Mouse (Mus musculus) kidney, postnatal 4 days (tissue): ENCODE measurements around the gene Ptch1.

Experiments
- DNase-seq, 2 experiments: peaks; one replicate each; pipeline ENCODE4 v3.0.0; 2021; ENCODE audit warnings: mixed read lengths in 2 of 2

The Ptch1 gene

DNA sequence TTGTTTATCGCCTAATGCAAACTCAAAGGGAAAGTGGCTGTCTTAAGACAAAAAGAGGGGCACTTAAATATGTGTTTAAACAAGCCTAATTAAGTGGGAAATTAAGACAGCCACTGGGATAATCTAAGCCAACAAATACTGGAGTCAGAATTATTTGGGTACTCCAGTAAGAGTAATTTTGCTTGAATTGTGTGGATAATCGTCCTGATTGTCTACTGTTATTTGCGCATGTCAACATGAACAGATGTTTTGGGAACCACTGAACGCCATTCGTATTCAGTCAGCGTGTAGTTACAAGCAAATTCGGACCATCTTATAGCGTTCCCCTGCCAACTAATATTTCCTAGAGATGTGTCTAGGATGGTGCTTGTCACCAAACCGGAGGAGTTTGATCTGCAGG is 42.5 kb downstream of the Ptch1 start:
- no peak for DNase-seq

DNA sequence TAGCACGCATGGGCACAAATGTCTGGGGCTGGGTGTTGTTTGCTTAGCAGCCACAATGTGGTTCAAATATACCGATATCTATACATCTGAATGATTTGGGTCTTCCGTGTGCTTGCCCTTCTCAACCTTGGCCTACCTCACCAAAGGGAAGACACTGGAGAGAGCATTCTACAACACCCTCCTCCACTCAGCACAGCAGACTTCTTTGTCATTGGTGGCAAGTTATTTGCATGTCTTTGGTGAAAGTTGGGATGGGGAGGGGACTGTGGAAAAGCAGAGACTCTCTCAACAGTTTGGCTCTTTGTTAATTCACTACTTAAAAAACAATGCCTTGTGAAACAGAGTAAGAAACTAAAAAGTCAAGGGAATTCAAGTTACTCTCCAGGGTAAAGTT is 43.0 kb downstream of the Ptch1 start:
- no peak for DNase-seq

DNA sequence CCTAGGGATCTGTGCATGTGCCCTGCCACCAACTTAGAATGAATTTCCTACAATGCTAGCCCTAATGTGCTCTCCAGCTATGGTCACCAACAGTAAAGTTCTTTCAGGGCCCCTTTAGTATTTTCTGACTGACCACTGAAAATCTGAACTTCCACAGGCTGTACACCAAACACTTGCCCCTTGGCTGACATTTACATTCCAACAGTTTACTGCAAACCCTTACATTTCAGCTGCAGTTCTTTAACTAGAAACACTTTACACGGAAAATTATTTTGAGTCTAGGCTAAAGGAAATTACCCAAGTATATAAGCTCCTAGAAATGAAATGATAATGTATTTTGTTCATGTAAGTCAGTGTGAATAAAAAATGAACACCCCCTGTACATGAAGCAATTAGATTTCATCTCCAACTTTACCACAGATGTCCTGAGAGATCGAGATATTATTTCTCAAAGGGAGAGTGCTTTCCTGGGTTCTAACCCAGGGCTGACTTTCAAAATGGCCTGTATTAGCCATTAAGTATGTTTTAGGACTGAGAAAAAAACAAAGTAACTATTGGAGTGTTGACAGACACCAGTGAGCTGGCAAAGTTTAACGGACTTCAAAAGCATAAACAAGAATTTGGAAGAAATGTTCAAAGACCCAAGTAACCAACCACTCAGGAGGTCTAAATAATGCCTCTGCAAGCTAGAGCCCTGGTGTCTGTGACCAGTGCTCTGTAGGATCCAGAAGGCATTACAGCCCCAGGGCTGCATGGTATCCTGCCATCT is 43.6 kb downstream of the Ptch1 start:
- DNase-seq, result no peak

DNA sequence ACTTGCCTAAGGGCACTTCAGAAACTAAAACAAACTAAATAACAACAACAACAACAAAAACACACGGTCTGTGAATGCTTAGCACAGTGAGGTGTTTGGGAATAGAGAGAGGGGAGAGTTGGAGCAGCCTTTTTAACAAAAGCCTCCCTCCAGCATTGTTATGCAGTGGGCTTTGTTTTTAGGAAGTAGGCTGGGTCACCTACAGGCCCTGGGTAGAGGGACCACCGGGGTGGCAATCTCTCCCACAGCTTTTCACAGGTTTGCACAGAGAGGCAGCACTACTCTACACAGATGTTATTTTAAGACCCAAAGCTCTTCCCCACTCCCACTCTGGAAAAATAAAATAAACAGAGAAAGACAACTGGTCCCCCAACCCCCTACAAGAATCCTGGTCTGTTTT is 44.5 kb downstream of the Ptch1 start:
- DNase-seq, result no peak

DNA sequence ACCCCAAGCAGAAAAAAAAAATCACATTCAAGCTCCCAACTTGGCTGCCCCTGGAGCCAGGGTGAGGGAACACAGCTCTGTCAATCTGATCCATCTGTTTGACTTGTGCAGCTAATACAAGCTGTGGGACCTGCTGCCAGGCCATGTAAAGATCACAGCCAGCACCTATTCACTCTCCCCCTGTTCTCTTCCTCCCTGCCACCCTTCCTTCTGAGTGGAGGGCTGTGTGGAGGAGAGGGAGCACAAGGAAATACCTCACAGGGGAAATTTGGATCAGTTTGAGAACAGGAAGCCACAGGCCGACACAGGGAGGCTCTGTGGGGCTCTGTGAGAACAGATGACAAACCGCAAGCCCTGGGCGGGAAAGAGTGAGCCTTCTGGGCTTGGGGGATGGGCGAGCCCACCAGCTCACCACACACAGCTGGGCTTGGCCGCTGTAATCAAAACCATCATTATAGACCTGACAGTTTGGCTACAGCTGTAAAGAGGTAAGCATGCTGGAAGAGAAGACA is 45.2 kb downstream of the Ptch1 start:
- peak; percentile 52 to 67 for DNase-seq

DNA sequence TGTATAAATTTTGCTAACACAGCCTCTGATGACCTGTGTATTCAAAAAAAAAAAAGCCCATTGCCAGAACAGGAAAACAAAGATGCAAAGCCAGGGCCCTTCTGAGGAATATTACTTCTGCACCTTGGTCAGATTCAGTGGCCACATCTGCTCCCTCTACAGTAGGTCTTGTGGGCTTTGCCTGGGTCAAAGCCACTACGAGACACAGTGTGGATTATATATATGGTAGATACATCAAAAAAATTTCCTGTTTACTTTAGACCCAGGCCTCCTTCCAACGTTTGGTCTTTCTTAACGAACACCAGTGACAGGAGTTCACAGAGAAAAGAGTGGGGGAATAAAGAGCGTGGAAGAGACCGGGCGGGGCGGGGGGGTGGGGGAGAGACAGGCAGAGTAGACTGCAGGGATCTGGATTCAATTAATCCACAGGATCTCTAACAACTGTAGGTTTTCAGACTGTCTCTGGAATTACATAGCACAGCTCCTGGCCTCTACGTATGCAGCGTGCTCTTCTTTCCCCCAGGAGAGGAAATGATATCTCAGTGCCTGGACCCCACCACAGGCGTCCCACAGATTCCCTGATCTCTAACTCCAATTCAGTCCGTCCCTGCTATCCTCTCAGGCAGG is 47.7 kb downstream of the Ptch1 start:
- no peak for DNase-seq

DNA sequence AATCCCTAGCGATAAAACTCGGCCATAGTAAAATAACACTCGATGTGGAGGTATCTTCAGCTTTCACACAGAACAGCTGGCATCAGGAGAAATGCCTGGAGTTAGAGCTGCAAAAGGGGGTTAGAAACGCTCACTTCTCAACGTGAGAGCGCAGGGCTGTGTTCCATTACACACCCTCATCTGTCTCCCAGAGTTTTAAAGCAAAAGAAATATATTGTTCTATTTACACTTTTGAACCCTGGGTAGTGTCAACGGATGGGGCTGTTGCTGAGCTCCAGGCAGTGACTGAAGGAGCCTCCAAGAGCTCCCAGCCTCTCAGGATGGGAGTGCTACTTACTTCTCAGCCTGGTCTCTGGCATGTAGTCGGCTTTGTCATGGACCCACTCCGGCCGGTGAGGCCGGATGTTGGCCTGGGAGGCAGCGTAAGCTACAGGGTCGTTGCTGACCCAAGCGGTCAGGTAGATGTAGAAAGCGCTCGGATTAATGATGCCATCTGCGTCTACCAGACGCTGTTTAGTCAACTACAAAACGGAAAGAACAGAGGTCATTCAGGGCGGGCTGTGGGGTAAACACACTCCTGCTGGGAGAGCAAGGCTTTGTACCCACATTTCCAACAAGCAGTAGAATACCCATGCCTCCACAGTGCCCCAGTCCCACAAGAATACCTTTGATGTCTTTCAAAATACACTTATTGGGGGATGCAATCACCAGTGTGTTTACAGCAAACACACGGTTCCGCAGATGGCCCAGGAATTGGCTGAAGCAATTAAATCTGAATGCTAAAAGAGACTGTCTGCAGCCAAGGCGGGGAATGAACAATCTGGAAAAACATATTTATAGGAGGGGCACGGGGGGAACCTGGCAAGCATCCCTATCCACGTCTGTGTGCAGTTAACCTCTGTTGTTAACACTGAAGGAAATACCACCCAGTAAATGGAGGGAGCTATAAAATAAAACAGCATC is 48.5 kb downstream of the Ptch1 start:
- DNase-seq, result peak; percentile 68 to 75

DNA sequence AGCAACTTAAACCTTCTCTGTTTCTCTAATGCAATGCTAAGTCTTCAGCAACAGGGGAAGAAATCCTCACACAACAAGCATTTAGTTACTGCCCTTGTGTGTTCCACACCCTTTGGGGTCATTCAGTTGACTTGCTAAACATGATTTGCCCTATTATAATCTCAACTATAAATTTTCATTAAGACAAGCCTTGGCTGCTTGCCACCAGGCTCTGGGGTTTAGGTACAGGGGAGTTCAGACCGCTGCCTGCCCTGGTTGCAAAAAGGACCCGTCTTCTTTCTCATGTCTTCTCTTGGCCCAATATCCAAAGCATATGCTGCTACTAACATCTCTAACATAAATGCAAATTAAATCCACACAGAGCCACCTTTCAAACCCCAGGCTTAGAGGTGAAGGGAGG is 49.3 kb downstream of the Ptch1 start:
- DNase-seq, result peak; percentile 45 to 51

DNA sequence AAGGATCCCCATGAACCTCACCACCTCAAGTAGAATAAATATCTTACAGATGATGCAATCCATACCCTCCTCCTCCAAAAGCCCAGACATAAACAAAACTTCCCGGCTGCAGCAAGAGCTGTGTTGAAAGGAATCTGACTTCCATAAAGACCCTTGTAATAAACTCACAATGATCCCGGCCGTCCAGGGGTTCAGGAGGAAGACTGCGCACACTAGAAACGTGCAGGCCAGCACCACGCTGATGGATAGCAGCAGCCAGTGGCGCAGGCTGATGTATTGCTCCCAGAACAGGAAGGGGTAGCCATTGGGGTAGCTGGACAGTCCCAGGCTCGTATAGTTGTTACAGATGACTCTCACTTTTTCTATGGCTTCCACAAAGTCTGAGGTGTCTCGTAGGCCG is 50.6 kb downstream of the Ptch1 start:
- DNase-seq, result no peak

DNA sequence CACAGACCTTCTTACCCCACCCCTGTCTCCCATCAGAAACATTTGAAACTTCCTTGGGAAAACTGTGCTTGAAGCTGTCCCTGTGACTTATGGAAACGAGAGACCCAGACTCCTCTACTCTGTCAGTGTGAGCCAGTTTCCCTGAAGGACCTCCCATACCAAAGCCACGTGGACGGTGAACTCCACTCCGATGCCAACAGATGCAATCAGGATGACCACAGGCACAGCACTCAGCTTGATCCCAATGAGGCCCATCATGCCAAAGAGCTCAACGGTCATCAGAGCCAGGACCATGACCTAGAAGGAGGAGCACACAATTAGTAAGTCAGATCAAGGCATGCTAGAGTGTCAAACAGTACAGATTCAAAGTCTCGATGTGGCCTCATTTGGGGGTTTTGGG is 53.3 kb downstream of the Ptch1 start:
- no peak for DNase-seq

DNA sequence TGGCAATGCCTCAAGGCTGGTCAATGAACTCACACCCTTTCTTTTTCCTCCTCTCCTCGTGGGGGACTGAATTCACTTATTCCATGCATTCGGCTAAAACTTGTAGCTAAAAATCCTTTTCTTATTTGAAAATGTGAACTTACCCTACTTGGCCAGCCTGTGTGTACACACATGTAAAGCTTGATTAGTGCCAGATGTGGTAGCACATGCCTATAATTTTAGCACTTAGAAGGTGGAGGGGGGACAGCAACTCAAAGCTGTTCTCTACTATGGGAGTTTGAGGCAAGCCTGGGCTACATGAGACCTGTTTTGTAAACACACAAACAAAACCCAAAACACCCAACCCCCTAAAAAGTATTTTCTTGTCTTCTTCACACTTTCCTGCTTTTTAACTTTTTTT is 56.9 kb downstream of the Ptch1 start:
- no peak for DNase-seq

DNA sequence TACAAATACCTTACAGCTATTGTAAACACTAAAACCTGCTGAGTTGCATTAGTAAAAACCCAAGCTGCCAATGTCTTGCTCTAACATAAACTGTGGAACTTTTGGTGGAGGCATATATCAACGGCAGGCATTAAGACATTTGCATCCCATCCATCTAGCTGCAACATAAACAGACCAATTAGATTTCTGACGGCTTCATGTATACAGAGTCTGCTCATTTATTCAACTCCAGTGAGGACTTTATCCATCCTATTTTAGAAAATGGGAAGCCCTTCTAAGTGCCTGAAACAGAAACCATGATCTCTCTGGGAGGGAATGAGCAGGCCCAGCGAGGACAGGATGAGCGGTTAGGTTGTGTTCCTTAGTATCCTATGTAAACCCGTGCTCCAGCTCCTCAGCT is 57.9 kb downstream of the Ptch1 start:
- DNase-seq, result no peak

DNA sequence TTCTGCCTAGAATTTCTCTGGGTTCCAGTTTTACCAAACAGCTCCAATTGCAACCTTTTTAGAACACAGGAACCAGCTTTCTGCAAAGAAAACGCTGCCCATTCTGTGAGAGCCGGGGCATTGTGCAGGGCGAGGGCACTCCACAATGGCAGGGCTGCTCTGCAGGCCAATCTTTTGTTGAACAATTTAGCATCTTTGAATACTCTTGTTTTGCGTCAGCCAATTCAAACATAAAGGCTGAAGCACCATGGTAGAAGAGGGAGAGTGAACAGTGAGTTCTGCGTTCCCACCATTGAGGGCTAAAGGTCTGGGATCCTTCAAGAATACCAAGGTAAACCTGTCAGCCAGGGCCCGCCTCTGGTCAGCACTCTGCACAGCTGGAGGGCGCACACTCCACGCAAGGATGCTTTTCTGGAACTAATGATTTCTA is 58.5 kb downstream of the Ptch1 start:
- DNase-seq, result peak in 1 of 2 experiments; percentile 26

DNA sequence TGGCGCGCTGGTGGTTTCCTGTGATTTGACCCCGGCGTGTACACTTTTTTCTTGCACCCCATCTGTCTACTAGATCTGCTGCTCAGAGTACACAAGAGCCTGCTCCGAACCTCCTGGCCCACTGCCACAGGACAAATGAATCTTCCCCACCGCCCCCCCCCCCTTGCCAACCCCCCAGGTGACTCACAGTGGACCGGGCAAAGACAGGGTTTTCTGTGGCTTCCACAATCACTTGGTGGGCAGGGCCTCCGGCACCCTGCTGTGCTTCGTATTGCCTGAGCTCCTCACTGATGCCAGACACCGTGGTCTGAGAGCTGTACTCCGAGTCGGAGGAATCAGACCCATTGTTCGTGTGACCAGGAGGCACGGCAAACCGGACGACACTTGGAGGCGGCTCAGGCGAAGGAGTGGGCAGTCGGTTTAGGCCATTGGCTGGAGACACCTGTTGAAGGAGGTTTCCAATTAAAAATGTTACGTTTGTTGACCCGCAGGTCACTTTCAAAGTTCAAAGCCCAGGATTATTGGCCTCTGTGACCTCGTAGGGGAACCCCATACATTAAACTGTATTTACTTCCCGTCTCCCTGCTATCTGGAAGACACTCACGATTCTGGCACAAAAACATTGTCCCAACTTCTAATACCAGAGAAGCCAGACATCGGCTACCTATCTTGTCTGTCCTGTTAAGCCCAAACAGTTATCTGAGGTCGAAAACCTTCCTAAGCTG is 59.9 kb downstream of the Ptch1 start:
- no peak for DNase-seq

DNA sequence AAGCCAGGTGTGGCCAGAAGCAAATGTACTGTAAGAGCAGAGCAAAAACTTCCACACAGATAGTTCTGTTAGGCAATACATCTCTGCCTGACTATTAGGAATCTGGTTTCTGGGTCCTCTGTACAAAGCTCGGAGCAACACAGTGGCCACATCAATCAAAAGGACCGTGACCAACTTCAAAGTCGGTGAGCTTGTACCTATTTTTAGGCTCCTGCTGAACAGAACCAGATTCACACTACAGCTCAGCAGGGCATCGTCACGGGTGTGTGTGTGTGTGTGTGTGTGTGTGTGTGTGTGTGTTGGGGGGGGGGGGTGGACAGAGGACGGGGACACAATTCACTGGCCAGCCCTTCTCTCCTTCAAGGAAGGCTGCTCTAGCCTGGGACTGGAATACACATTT is 61.0 kb downstream of the Ptch1 start:
- no peak for DNase-seq

DNA sequence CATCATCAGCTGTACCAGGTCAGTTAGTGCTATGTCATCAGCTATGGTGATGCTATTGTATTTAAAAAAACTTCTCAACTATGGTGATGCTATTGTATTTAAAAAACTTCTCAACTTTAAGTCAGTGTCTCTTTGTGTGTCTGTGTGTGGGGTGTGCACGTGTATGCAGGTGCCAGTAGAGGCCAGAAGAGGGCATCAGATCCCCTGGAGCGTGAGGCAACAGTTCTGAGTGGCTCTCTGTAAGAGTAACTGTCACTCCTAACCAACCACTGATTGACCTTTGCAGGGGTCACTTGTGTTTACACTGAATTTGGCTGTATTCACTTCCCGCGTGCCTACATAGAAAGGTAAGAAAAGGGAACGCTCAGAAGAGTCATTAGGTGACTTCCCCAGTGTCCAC is 65.6 kb downstream of the Ptch1 start:
- DNase-seq, result no peak

DNA sequence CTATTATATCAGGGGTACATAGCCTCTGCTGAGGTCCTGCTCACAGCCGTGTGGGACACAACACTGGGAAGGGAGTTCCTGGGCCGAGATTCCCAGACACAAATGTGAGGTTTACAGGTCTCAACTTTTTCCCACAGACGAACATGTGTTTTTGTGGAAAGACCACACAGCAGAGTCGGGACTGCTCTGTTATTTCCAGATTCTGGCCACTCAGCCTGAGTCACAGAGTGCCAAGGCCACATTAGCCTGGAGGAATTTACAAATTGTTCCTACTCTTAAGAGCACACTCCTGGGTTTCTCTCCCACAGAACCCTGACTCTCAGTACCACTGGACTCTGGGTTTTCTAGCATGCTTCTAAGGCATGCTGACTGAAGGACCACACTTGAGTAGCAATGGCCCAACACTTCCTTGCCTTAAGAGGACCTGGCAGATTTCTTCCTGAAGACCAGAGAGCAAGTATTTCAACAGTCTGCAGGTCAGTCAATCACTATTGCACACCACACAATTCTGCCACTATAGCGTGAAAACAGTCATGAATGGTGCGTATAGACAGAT is 66.3 kb downstream of the Ptch1 start:
- DNase-seq, result no peak

DNA sequence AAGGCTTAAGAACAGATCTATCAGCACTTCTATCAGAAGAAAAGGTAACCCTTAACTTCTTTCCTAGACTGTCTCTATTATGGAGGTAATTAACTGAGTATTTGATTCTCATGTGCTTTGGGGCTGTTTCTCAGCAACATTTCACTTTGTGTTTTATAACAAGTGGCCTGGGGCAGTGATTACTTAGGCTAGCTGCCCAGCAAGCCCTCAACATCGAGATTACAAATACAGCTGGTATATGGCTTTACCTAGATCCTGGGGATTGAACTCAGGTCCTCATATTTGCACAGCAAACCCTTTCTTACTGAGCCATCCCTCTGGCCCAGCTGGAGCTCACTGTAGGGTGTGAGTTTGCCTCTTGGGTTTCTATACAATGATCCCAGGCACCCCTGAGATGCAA is 67.0 kb downstream of the Ptch1 start:
- no peak for DNase-seq

DNA sequence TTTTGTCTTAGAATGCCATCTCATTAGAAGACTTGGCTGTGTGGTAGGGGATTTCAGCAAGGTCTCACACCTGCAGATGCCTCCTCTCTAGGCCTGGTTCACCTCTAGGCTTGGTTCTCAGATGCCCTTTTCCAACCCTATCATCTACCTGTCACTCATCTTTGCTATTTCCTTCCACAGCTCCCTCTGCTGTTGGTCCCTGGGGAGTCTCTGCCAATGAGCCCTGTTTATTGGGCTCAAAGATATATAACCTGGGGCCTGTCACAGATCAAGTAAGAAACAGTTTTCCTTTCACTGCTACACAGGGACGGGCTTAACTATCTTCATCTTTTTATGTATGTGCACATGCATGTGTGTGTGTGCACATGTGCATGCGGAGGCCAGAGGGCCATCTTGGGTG is 71.0 kb downstream of the Ptch1 start:
- no peak for DNase-seq

DNA sequence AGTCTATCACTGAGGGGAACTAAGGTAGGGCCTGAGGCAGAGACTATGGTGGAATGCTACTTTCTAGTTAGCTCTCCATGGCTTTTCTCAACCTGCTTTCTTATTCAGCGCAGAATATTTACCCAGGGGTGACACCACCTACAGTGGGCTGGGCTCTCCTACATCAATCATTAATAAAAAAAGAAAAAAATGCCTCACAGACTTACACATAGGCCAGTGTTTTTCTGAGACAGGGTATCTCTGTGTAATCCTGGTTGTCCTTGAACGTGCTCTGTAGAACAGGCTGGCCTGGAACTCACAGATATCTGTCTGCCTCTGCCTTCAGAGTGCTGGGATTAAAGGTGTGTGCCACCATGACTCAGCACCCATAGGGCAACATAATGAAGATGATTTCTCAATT is 73.9 kb downstream of the Ptch1 start:
- DNase-seq, result no peak

DNA sequence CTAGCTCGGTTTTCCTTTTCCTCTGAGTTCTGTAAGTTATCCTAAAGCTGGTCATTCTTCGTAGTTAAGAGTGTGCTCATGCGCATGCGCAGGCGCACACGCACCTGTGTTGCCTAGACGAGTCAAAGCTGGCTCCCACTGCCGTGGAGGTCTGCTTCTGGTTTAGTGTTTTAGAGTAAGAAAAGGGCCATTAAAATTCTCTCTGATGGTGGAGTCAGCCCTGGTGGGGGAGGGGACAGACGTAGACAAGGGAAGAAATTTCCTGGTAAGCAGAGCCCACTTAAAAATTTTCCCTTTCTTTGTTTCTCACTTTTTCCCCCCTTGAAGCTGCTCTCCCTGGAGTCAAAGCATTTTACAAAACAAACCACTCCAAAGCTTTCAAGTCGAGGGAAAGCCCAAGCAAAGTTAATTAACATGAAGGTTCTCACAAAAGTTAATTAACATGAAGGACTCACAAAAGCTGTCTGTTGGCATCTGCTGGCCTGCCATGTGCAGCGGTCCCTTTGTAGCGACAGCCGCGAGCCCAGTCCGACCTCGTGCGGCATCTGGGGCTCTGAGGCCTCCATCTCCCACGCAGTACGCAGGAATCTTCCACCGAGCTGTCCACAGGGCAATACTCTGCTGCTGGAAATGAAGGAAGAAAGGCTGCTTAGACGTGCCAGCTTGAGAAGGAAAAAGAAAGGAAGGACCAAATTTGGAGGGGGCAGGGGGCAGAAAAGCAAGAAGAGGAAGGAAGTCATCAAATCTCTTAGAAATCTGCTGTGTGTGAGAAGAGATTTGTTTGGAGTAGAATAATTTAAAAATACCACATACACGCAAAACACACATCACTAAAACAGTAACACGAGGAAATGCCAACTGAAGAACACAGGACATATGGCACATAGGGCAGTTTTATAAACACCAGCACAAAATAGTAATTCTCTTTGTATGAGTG is 76.5 kb downstream of the Ptch1 start, which contains the start of gene Fancc:
TSS of gene Fancc (minus strand) at position 633 of the 937 bp plus-strand sequence.
- peak; percentile 55 to 70 for DNase-seq
